Mouse (Mus musculus) embryonic fibroblast, embryonic 13.5 days (primary cell): Measurements from ENCODE around the gene Gm5416.

Experiments
- CTCF ChIP-seq: IDR thresholded peaks from 2 replicates; pipeline ENCODE4 v1.5.1; 2011; ENCODE audit warnings: mild to moderate bottlenecking, control low read depth, low read length, moderate library complexity, borderline replicate concordance; ENCODE audit not compliant: insufficient read depth
- POLR2A ChIP-seq: IDR thresholded peaks from 2 replicates; pipeline ENCODE4 v1.6.1; 2011; ENCODE audit warnings: low read depth, mild to moderate bottlenecking, control low read depth, low read length, moderate library complexity

- no peak for TF ChIP-seq POLR2A
- no peak for TF ChIP-seq CTCF
These were observed 11.0 kb upstream of the Gm5416 start for GRCm38 (mm10) chr16:36199226-36199625.
